Mouse (Mus musculus): ENCODE data around the gene Agbl4. TPM values are rescaled to one million over a fixed set of nuclear protein-coding genes. Genes with fewer than 3 reads are reported as not detected.
A peak's percentile ranks its signal among the peaks of the same experiment; 100 is the strongest.

The Agbl4 gene
- total RNA-seq, 1 experiment from 2014 or later = 1.2 TPM

GRCm38 (mm10) chr4:111449442-111450199 is 1052.2 kb downstream of the Agbl4 start:
- DNase-seq = no peak

GRCm38 (mm10) chr4:111451283-111451918 is 1053.9 kb downstream of the Agbl4 start:
- DNase-seq = no peak

GRCm38 (mm10) chr4:111452192-111452591 is 1054.7 kb downstream of the Agbl4 start:
- no peak for DNase-seq

- DNase-seq = no peak
Observed at GRCm38 (mm10) chr4:111453275-111453674, 1055.8 kb downstream of the Agbl4 start.

- DNase-seq = no peak
Observed at GRCm38 (mm10) chr4:111455621-111456020, 1058.2 kb downstream of the Agbl4 start.

- DNase-seq = no peak
Observed at GRCm38 (mm10) chr4:111457568-111457967, 1060.1 kb downstream of the Agbl4 start.

GRCm38 (mm10) chr4:111467293-111467773 is 1069.9 kb downstream of the Agbl4 start:
- no peak for DNase-seq

GRCm38 (mm10) chr4:111467796-111468195 is 1070.3 kb downstream of the Agbl4 start:
- DNase-seq = no peak

- DNase-seq = no peak
Observed at GRCm38 (mm10) chr4:111469847-111470246, 1072.4 kb downstream of the Agbl4 start.

GRCm38 (mm10) chr4:111471726-111472125 is 1074.3 kb downstream of the Agbl4 start:
- DNase-seq = no peak

- no peak for DNase-seq
Observed at GRCm38 (mm10) chr4:111472511-111472910, 1075.0 kb downstream of the Agbl4 start.

GRCm38 (mm10) chr4:111473014-111473413 is 1075.6 kb downstream of the Agbl4 start:
- no peak for DNase-seq

GRCm38 (mm10) chr4:111475374-111475971 is 1078.0 kb downstream of the Agbl4 start:
- no peak for DNase-seq

- DNase-seq = no peak
Observed at GRCm38 (mm10) chr4:111477507-111477906, 1080.0 kb downstream of the Agbl4 start.

GRCm38 (mm10) chr4:111483499-111483898 is 1086.0 kb downstream of the Agbl4 start:
- no peak for DNase-seq

GRCm38 (mm10) chr4:111485189-111485588 is 1087.7 kb downstream of the Agbl4 start:
- DNase-seq = no peak

- DNase-seq = no peak
Observed at GRCm38 (mm10) chr4:111486187-111486586, 1088.7 kb downstream of the Agbl4 start.

GRCm38 (mm10) chr4:111487233-111487843 is 1089.9 kb downstream of the Agbl4 start:
- no peak for DNase-seq

- DNase-seq = peak; percentile 37
Observed at GRCm38 (mm10) chr4:111493750-111494404, 1096.4 kb downstream of the Agbl4 start.

- DNase-seq = peak; percentile 81
Observed at GRCm38 (mm10) chr4:111495949-111496348, 1098.5 kb downstream of the Agbl4 start.

GRCm38 (mm10) chr4:111498751-111499150 is 1101.3 kb downstream of the Agbl4 start:
- no peak for DNase-seq

GRCm38 (mm10) chr4:111501441-111501840 is 1104.0 kb downstream of the Agbl4 start:
- no peak for DNase-seq
